Mouse (Mus musculus): ENCODE results near the gene Bcl7c. TPM values are rescaled to one million over a fixed set of nuclear protein-coding genes. Genes with fewer than 3 reads are reported as not detected.
A peak's percentile ranks its signal among the peaks of the same experiment; 100 is the strongest.

Gene Bcl7c
- total and polyA plus RNA-seq, 3 experiments = 28.0 to 71.3 (median 60.5) TPM

- Histone ChIP-seq H3K9me3 (replicated peaks; ENCODE audit: low read length) (no peaks in the 10 kb centered on the region), H3K4me1 (ENCODE audit: control insufficient read depth in 1 of 2, insufficient read depth in 2 of 2) (no peaks in the 10 kb centered on the region), H3K36me3 (replicated peaks in 1 of 2; ENCODE audit: control insufficient read depth in 1 of 2, insufficient read depth in 1 of 2, low read length in 1 of 2) (no peaks in the 10 kb centered on the region), H3K27ac (ENCODE audit: insufficient read depth, low read depth) (no peak overlapping the region), H3K79me2 (replicated peaks; ENCODE audit: control insufficient read depth, extremely low read depth, insufficient read depth, poor library complexity, severe bottlenecking) (no peaks in the 10 kb centered on the region), H3K4me2 (ENCODE audit: insufficient read depth, low read depth, poor library complexity, severe bottlenecking) (no peak overlapping the region), H3K27me3 (replicated peaks) (no peaks in the 10 kb centered on the region), H3K4me3 (replicated peaks in 1 of 3; ENCODE audit: low read depth in 2 of 3, low read length in 2 of 3, poor library complexity in 1 of 3) (no peak overlapping the region), H3K9ac (ENCODE audit: insufficient read depth, low read depth) (no peak overlapping the region)
- DNase-seq (ENCODE audit: extremely low read depth) = no peak
- TF ChIP-seq MAZ (IDR thresholded peaks at IDR 0.05; ENCODE audit: low read depth, low read length) (no peak), ZNF384 (IDR thresholded peaks at IDR 0.05; ENCODE audit: low read depth, low read length) (peak; percentile 70)
- dilution Hi-C loops (cut with MboI; ENCODE audit: extremely low pct_ligation_motif_present, extremely low pct_unique_long_range_greater_than_20kb, low sequenced_read_pairs) = no loop called here
- in situ Hi-C loops (cut with MboI; ENCODE audit: low pct_ligation_motif_present, low pct_unique_long_range_greater_than_20kb, low sequenced_read_pairs) = no loop called here
Measured at GRCm38 (mm10) chr7:127642254-127642653, 66.5 kb downstream of the Bcl7c start.

GRCm38 (mm10) chr7:127641260-127641659 is 67.5 kb downstream of the Bcl7c start:
- Histone ChIP-seq H3K27me3 (replicated peaks) (no peaks in the 10 kb centered on the region), H3K9ac (ENCODE audit: insufficient read depth, low read depth) (no peak overlapping the region), H3K4me3 (replicated peaks in 1 of 3; ENCODE audit: low read depth in 2 of 3, low read length in 2 of 3, poor library complexity in 1 of 3) (no peak overlapping the region), H3K27ac (ENCODE audit: insufficient read depth, low read depth) (no peak overlapping the region), H3K4me1 (ENCODE audit: control insufficient read depth in 1 of 2, insufficient read depth in 2 of 2) (no peaks in the 10 kb centered on the region), H3K9me3 (replicated peaks; ENCODE audit: low read length) (no peaks in the 10 kb centered on the region), H3K4me2 (ENCODE audit: insufficient read depth, low read depth, poor library complexity, severe bottlenecking) (peak overlapping the region; percentile 27; the same call in 1 of the 2 replicates), H3K79me2 (replicated peaks; ENCODE audit: control insufficient read depth, extremely low read depth, insufficient read depth, poor library complexity, severe bottlenecking) (no peaks in the 10 kb centered on the region), H3K36me3 (replicated peaks in 1 of 2; ENCODE audit: control insufficient read depth in 1 of 2, insufficient read depth in 1 of 2, low read length in 1 of 2) (no peaks in the 10 kb centered on the region)
- in situ Hi-C loops (cut with MboI; ENCODE audit: low pct_ligation_motif_present, low pct_unique_long_range_greater_than_20kb, low sequenced_read_pairs) (no loop called here), dilution Hi-C loops (cut with MboI; ENCODE audit: extremely low pct_ligation_motif_present, extremely low pct_unique_long_range_greater_than_20kb, low sequenced_read_pairs) (no loop called here)
- no peak for DNase-seq (ENCODE audit: extremely low read depth)
- no peak for TF ChIP-seq JUN (IDR thresholded peaks at IDR 0.05; ENCODE audit: insufficient read depth, low read depth, low read length)
- no peak for TF ChIP-seq KAT2A (IDR thresholded peaks at IDR 0.05; ENCODE audit: insufficient replicate concordance, low read length)
- TF ChIP-seq ELF1 (IDR thresholded peaks at IDR 0.05; ENCODE audit: low read depth, low read length) = no peak
- no peak for TF ChIP-seq ZNF384 (IDR thresholded peaks at IDR 0.05; ENCODE audit: low read depth, low read length)
- no peak for TF ChIP-seq IRF4 (IDR thresholded peaks at IDR 0.05; ENCODE audit: low read depth, low read length)
- no peak for TF ChIP-seq USF1 (IDR thresholded peaks at IDR 0.05; ENCODE audit: low read depth, low read length)
- no peak for TF ChIP-seq MAX (IDR thresholded peaks at IDR 0.05; ENCODE audit: low read length)
- TF ChIP-seq CHD1 (IDR thresholded peaks at IDR 0.05; ENCODE audit: low read depth, low read length) = no peak
- no peak for TF ChIP-seq HCFC1 (IDR thresholded peaks at IDR 0.05; ENCODE audit: low read depth, low read length)
- no peak for TF ChIP-seq SMC3 (IDR thresholded peaks at IDR 0.05; ENCODE audit: low read depth, low read length)
- no peak for TF ChIP-seq USF2 (conservative IDR thresholded peaks at IDR 0.05; ENCODE audit: low read depth, low read length)
- no peak for TF ChIP-seq TBP (conservative IDR thresholded peaks at IDR 0.05; ENCODE audit: low read depth, low read length)
- TF ChIP-seq TCF12 (IDR thresholded peaks at IDR 0.05; ENCODE audit: low read depth, low read length) = no peak
- TF ChIP-seq MYC (IDR thresholded peaks at IDR 0.05; ENCODE audit: low read depth, low read length) = no peak
